Mouse (Mus musculus): ENCODE results near the gene Tbc1d24.

- TF ChIP-seq CTCF (IDR thresholded peaks at IDR 0.05; ENCODE audit: borderline replicate concordance, insufficient read depth, low read depth, low read length), result no peak
- no peak for TF ChIP-seq POLR2A (IDR thresholded peaks at IDR 0.05; ENCODE audit: borderline replicate concordance, insufficient read depth, low read length)
Measured at GRCm38 (mm10) chr17:24203068-24203467, 2.3 kb downstream of the Tbc1d24 start.

All from cerebellum, adult 2 months (tissue).